Mouse (Mus musculus): Measurements from ENCODE around the gene Wbp1l.

- TF ChIP-seq ELF1 (IDR thresholded peaks at IDR 0.05; ENCODE audit: low read depth, low read length) (no peak), POLR2A (IDR thresholded peaks at IDR 0.05; ENCODE audit: control insufficient read depth in 1 of 2, insufficient read depth in 1 of 2, low read depth in 1 of 2, low read length in 2 of 2, poor library complexity in 1 of 2) (no peak), ZKSCAN1 (IDR thresholded peaks at IDR 0.05; ENCODE audit: low read depth, low read length) (no peak), CTCF (IDR thresholded peaks at IDR 0.05 in 2 of 3, conservative IDR thresholded peaks at IDR 0.05 in 1 of 3; ENCODE audit: control insufficient read depth in 1 of 3, insufficient read depth in 1 of 3, low read depth in 2 of 3, low read length in 3 of 3, poor library complexity in 1 of 3, severe bottlenecking in 1 of 3) (no peak), TCF12 (IDR thresholded peaks at IDR 0.05; ENCODE audit: low read depth, low read length) (no peak), EP300 (IDR thresholded peaks at IDR 0.05; ENCODE audit: low read depth in 1 of 2, low read length in 2 of 2) (no peak), MXI1 (IDR thresholded peaks at IDR 0.05; ENCODE audit: low read depth, low read length) (no peak), RCOR1 (IDR thresholded peaks at IDR 0.05; ENCODE audit: low read depth, low read length) (no peak), TAL1 (IDR thresholded peaks at IDR 0.05; ENCODE audit: low read length) (no peak), GATA1 (IDR thresholded peaks at IDR 0.05; ENCODE audit: low read depth, low read length) (no peak), ZNF384 (IDR thresholded peaks at IDR 0.05; ENCODE audit: low read depth, low read length) (no peak), MAFK (IDR thresholded peaks at IDR 0.05; ENCODE audit: borderline replicate concordance, low read depth, low read length) (no peak)
Observed at GRCm38 (mm10) chr19:46628403-46628802, 29.5 kb downstream of the Wbp1l start.

All from MEL (cell line).